Mouse (Mus musculus): ENCODE data around the gene March9.

The March9 gene

DNA sequence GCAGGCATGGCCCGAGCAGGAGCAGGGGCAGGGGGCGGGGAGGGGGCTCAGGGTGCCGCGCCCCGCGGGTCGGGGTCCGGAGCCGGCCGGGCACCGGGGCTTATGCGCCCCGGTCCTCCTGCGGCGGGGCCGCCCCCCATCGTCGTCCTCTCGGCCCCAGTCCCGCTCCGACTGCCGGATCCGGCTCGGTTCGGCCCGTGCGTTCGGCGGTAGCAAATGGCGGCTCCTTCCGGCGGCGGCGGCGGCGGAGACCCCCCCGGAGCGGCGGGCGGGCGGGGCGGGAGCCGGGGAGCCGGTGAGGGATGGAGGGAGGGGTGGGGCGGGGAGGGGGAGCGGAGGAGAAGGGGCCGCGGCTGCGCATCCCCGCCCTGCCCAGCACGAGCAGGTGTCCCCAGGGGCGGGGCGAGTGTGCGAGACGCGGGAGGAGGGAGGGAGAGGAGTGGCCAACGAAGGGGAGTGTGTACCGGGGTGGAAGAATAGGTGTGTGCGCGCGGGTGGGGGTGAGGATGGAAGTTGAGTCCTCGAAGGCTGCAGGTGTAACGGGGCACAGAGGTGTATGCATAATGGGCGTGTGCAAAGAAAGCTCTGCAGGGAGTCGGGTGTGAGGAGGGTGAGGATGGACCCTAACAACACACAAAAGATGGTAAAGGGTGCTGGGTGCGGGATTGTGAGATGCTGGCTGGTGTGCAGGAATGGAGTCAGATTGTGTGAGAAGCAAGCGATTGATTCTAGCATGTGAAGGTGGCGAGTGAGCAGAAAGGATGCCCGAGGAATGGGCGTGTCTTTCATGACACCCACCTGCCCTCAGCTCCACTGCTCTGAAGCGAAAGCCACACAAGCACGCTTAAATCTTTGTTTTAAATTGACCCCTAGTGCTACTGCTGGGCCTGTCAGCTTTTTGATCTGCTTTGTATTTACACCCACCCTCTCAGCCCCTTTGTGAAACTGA lies at the start of gene March9:
Gene March9 (minus strand): TSS at position 217 of the 949 bp plus-strand sequence.
- in situ Hi-C loops (cut with MboI; ENCODE audit: unreplicated experiment in 2 of 2): no loop called here

DNA sequence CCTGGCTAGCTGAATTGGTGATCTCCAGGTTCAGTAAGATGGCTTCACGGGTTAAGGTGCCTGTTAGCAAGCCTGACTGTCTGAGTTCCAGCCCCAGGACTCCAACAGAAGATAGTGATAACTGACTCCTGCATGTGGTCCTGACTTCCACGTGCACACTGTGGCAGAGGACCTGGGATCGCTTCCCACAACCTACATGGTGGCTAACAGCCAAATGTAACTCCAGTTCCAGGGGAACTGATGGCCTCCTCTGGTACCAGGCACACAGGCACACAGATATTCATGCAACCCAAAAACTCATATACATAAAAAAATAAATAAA lies 48.2 kb upstream of the March9 start:
- in situ Hi-C loops (cut with MboI; ENCODE audit: unreplicated experiment in 2 of 2): no loop called here

DNA sequence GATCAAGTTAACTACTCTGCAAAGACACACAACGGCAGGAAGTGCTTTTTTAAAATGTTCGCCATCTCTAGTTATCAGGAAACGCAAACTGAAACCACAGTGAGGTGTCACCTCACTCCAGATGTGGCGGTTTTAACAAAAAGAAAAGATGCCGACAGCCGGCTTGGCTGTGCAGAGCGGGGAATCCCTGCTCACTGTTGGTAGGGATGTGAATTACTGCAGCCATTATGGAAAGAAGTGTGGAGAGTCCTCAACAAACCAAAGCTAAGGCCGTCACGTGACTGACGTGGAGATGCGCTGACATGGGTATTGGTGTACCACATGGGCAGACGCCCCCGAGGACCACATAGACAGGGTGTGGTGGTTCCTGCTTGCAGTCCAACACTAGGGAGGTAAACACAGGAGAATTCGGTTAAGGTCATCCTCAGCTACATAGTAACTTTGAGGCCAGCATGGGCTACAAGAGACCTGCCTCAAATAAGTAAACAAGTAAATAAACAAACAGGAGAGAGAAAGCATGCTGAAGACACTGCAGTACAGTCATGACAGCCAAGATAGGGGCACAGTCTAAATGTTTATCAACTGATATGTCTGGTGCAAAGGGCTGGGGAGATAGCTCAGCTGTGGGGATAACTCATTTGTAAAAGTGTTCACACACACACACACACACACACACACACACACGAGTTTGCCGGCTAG lies 47.7 kb upstream of the March9 start:
- in situ Hi-C loops (cut with MboI; ENCODE audit: unreplicated experiment in 2 of 2): no loop called here

DNA sequence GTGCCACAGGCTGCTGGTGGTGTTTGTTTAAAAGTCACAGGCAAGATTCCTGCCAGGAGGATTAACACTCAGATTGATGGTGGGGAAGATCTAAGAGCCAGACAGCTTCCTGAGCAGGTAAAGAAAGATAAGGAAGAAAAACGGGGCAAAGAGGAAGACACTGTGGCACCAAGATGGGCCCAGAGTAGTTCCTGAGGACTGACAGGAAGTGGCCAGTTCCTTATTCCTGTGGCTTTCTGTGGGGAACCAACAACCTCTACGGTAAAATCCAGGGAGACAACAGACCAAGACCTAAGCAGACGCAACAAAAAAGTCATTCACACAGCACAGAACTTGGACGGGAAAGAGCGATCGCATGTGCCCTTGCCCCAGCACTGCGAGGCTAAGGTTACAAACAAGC lies 43.6 kb upstream of the March9 start:
- in situ Hi-C loops (cut with MboI; ENCODE audit: unreplicated experiment in 2 of 2): no loop called here

DNA sequence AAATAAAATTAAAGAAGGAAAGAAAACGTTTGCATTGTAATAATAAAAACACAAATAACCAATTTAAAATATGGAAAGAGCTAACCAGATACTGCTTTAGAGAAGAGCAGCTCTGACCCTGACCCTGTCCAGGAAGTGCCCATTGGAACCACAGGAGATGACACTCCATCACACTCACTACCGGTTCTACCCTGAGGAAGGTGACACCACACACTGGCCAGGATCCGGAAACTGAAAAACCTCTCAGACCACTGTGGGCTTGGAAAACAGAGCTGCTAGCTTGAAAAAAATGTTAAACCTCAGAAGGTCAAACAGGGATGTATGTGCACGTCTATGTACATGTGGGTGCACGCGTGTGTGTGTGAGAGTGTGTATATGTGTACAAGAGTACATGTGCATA lies 41.2 kb upstream of the March9 start:
- in situ Hi-C loops (cut with MboI; ENCODE audit: unreplicated experiment in 2 of 2): no loop called here

DNA sequence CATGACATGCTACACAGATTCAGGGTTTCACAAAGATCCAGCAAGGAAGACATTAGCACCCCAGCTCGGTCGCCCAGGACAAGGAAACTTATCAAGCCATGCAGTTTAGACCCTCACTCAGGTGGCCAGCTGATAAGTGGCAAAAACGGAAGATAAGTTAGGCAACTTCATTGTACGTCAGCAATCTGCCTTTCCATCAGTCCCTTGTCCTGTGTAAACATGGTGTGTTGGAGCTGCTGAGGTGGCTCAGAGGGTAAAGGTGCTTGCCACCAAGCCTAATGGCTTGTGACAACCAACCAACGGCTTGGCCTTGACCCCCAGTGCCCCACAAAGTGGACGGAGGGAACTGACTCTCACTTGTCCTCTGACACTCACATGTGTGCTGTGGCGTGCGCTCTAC lies 40.4 kb upstream of the March9 start:
- in situ Hi-C loops (cut with MboI; ENCODE audit: unreplicated experiment in 2 of 2): no loop called here

DNA sequence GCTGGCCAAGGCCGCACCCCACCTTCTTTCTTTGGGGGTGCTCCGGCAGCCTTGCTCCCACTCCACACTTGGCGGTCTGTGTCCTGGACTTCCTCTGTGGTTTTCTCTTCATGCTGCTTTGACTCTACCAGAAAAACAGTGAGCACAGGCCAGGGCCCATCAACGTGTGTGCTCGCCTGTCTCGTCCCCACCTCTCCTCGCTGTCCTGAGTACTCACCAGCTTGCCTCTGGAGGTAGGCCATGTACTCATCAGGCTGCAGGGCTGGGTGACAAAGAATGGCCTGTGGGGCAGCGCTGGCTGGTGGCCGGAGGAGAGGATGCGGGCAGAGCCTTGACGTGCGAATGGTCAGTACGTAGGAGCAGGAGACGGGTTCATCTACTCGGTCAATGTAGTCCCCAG lies 39.9 kb upstream of the March9 start:
- in situ Hi-C loops (cut with MboI; ENCODE audit: unreplicated experiment in 2 of 2): no loop called here

DNA sequence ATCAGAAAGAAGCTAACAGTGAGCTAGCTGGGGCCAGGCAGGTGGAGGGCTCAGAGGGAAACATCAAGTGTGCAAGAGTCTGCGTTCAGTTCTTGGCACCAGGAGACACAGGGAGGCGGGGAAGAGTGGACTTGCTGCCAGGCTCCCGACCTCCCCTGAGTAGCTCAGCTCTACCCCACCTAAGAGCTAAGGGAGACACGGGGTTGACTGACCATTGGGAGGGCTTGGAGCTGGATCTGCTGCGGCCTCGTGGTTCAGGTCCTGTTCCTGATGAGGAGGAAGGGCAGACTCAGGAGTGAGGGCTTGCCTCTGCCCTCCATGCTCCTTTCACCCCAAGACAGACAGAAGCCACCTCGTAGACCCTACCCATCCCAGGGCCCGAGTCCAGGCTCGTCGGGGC lies 39.2 kb upstream of the March9 start:
- in situ Hi-C loops (cut with MboI; ENCODE audit: unreplicated experiment in 2 of 2): no loop called here

DNA sequence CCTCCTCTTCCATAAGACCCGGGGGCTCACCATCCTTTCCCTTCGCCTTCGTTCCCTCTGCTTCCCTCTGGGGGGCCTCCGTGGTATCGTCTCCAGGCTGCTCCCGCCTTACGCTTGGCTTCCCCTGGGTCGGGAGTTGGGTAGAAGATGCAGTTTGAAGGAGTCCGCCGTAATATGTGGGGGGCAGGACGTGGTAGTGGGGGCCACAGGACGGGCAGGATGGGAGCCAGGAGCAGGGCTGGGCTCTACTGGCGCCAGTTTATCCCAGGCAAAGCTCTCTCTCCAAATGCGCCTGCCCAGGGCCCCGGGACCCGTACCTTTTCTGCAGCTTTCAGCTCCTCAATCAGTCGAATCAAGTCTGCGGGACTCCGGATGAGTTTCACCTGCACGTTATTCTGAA lies 38.5 kb upstream of the March9 start:
- in situ Hi-C loops (cut with MboI; ENCODE audit: unreplicated experiment in 2 of 2): no loop called here

DNA sequence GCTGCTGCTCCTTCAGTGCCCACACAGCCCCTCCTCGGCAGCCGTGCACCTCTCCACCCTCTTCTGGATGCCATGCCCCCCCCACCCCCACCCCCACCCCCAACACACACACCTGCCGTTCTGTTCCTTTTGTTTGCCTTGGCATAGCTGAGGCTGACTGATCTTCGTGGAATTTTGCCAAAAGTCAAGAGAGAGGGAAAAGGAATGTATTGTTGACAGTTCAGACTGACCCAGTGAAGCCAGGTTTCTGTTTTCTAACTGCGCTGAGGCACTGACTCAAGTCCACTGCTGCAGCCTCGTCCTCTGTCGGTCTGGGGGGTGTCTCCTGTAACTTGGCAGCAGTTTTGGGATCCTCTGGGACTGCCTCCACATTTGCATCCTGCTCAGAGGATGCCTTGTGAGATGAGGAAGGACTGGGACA lies 34.4 kb upstream of the March9 start:
- in situ Hi-C loops (cut with MboI; ENCODE audit: unreplicated experiment in 2 of 2): no loop called here

DNA sequence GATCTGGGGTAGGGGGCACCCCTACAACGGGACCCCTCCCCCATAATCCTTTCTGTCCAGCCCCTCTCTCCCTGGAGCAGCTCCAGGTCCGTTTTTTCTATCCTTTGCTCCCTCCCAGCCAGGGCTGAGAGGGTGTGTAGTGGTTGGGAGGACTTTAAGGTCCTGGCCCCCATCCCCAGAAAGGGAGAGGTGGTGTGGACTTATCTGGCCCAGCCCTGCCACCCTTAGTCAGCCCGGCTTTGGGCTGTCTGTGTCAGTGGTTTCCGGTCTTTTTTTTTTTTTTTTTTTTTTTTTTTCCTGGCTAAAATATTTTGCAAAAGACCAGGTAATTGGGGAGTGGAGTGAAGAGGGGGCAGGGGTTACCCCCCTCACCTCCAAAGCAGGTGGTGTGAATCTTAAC lies 32.8 kb upstream of the March9 start:
- in situ Hi-C loops (cut with MboI; ENCODE audit: unreplicated experiment in 2 of 2): no loop called here

DNA sequence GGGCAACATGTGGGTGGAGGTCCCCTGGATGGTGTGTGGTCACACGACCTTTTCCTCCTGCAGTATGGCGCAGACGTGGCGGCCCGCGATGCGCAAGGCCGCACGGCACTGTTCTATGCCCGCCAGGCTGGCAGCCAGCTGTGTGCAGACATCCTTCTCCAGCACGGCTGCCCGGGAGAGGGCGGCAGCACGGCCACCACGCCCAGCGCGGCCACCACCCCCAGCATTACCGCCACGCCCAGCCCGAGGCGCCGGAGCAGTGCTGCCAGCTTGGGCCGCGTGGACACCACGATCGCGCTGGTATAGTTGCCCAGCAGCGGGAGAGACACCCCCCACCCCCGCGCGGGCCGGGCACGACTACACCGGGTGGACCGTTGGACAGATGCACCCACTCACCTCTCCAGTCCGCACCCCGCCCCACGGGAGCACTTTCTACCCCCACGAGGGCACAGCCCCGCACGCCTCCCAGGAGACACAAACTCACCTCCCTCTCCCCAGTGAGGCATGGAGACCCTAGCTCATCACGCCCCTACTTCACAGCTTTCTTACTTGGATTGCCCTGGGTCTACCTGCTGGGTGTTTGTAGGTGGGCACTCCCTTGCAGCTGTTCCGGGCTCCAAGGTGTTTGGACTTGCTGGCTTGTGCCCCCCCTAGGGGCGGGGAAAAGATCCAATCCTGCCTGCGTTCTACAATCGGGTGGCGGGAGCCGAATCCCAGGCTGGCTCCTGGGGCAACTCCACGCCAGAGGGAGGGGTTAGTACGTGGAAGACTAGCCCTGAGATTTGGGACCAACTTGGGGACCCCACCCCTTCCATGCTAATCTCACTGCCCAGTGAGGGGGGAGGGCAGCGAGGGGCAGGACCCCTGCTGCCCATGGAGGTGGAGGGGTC lies 31.8 kb upstream of the March9 start:
- in situ Hi-C loops (cut with MboI; ENCODE audit: unreplicated experiment in 2 of 2): no loop called here

DNA sequence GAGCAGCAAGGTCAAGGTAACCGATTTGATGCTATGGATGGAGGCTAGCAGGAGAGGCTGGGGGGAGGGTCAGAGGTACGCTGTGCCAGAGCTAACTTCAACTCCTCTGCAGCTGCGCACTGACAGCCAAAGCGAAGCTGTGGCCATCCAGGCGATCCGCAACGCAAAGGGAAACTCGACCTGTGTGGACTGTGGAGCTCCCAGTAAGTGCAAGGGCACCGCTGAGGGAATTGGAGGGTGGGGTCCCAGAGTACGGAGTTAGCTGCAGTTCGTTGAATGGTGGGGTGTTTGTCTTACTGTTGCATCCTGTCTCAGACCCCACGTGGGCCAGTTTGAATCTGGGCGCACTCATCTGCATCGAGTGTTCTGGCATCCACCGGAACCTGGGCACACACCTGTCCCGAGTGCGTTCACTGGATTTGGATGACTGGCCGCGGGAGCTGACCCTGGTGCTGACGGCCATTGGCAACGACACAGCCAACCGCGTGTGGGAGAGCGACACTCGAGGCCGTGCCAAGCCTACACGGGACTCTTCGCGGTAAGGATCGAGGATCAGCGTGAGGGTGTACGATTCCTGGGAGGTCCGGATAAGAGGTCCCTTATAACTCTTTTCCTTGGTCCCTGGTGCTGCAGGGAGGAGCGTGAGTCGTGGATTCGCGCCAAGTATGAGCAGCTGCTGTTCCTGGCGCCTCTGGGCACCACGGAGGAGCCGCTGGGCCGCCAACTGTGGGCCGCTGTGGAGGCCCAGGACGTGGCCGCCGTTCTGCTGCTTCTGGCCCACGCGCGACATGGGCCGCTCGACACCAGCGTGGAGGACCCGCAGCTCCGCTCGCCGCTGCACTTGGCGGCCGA lies 30.8 kb upstream of the March9 start:
- in situ Hi-C loops (cut with MboI; ENCODE audit: unreplicated experiment in 2 of 2): no loop called here

DNA sequence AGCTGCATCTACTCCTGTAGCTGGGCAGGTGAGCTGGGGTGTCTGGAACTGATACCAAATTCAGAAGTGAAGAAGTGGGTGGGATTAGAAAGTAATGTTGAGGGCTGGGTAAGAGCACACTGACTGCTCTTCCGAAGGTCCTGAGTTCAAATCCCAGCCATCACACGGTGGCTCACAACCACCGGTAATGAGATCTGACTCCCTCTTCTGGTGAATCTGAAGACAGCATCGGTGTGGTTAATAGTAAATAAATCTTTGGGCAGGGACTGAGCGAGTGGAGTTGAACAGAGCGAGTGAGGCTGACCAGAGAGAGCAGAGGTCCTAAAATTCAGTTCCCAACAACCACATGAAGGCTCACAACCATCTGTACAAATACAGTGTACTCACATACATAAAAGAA lies 25.6 kb upstream of the March9 start:
- in situ Hi-C loops (cut with MboI; ENCODE audit: unreplicated experiment in 2 of 2): no loop called here

DNA sequence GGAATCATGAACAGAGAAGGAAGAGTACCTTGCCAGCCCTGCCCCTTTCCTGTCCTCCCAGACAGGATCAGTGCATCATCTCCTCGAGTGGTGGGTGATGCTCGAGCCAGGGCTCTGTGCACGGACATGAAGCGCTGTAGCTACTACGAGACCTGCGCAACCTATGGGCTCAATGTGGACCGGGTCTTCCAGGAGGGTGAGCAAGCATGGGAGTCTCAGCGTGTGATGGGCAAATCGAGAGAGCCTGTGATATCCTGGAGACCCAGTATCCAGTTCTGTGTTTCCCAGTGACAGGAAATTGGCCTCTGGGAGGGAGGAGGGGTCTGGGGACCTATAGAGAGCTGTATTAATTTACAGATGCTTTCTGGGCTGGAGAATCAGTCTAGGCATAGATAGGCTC lies 25.1 kb upstream of the March9 start:
- in situ Hi-C loops (cut with MboI; ENCODE audit: unreplicated experiment in 2 of 2): no loop called here

DNA sequence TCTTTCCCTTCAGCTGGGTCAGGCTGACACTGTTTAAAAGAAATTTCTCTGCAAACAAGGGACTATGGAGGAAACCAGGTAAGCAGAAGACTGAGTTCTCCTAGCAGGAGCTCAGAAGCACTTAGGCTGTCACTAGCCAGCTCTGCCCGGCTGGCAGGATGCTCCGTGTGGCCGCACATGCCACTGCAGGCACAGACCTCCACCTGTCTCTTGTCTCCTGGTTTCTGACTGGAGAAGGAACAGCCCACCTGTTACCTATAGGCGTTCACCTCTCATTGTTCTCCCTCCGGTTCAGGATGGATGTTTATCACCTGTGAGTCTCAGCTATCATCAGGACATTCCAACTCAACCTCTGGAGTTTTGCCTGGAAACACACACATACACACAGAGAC lies 23.9 kb upstream of the March9 start:
- in situ Hi-C loops (cut with MboI; ENCODE audit: unreplicated experiment in 2 of 2): no loop called here

DNA sequence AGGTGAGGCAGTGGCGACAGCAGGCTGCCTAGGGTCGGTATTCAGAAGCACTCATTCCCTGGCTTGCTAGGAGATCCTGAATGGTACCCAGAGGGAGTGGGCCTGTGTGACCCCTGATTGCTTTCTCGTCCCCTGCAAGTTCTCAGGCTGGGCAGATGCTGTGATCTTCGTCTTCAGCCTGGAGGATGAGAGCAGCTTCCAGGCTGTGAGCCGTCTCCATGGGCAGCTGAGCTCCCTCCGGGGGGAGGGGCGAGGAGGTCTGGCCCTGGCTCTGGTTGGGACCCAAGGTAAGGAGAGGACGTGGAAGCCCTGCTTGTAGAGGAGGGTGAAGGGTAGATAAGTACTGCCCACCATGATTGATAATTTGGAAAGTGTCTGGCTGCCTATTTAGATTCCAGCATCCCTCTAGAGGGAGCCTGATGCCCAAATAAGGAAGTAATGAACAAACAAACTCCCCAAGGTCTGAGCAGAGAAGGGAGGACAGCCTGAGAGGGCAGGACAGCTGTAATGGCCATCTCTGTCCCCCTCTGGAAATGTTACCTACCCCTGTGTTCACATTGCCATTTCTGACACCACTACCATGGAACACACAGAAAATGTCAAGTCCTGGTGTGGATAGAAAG lies 23.4 kb upstream of the March9 start:
- in situ Hi-C loops (cut with MboI; ENCODE audit: unreplicated experiment in 2 of 2): no loop called here

DNA sequence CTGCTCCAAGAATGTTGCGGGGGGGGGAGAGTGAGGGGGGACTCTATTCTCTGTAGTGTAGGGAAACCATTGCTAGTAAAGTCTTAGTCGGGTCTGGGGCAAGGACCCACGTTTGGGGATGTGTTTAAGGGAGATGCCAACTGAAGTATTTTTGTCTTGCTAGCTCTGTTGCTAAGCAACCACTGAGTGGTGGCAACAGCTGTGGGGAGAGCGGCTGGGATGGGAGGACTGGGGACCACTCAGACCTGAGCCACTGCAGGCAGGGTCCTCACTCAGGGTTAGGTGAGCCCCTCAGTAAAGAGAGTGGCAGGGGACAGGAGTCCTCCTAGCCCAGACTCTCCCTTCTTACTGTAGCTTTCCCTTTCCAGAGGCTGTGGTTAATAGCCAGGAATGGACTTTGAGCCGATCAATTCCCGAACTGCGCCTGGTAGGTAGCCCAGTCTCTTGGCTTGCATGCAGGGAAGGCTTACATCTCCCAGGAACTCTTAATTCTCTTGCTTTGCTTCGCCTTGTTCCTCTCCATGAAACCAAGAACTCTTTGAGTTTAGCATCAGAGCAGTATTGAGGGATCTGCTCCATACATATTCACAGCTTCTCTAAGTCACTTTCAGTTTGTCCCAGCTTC lies 22.1 kb upstream of the March9 start:
- in situ Hi-C loops (cut with MboI; ENCODE audit: unreplicated experiment in 2 of 2): no loop called here

Data from v-Abl transformed pro-B cells (cell line).